Mouse (Mus musculus): ENCODE results near the gene Rae1.
A peak's percentile ranks its signal among the peaks of the same experiment; 100 is the strongest.

The Rae1 gene

GRCm38 (mm10) chr2:173049231-173049630, 49.3 kb downstream of the Rae1 start:
- no peak for DNase-seq (ENCODE audit: low spot score in 2 of 2)

GRCm38 (mm10) chr2:173049817-173050216, 49.9 kb downstream of the Rae1 start:
- DNase-seq (ENCODE audit: low spot score in 2 of 2), result no peak

GRCm38 (mm10) chr2:173050604-173051382, 50.9 kb downstream of the Rae1 start:
- no peak for DNase-seq (ENCODE audit: low spot score in 2 of 2)

GRCm38 (mm10) chr2:173052881-173053280, 53.0 kb downstream of the Rae1 start:
- no peak for DNase-seq (ENCODE audit: low spot score in 2 of 2)

- DNase-seq (ENCODE audit: low spot score in 2 of 2), result no peak
Measured at GRCm38 (mm10) chr2:173053846-173054245, 53.9 kb downstream of the Rae1 start.

GRCm38 (mm10) chr2:173056303-173056881, 56.5 kb downstream of the Rae1 start:
- no peak for DNase-seq (ENCODE audit: low spot score in 2 of 2)

- DNase-seq (ENCODE audit: low spot score in 2 of 2), result no peak
Measured at GRCm38 (mm10) chr2:173056882-173057315, 57.0 kb downstream of the Rae1 start.

GRCm38 (mm10) chr2:173057623-173058022, 57.7 kb downstream of the Rae1 start:
- DNase-seq (ENCODE audit: low spot score in 2 of 2), result no peak

GRCm38 (mm10) chr2:173058263-173058662, 58.3 kb downstream of the Rae1 start:
- no peak for DNase-seq (ENCODE audit: low spot score in 2 of 2)

- no peak for DNase-seq (ENCODE audit: low spot score in 2 of 2)
Measured at GRCm38 (mm10) chr2:173060450-173060849, 60.5 kb downstream of the Rae1 start.

- DNase-seq (ENCODE audit: low spot score in 2 of 2), result peak in 1 of 2 experiments; percentile 36
Measured at GRCm38 (mm10) chr2:173061443-173062351, 61.8 kb downstream of the Rae1 start.

- DNase-seq (ENCODE audit: low spot score in 2 of 2), result no peak
Measured at GRCm38 (mm10) chr2:173063219-173063618, 63.3 kb downstream of the Rae1 start.

- no peak for DNase-seq (ENCODE audit: low spot score in 2 of 2)
Measured at GRCm38 (mm10) chr2:173064864-173065263, 64.9 kb downstream of the Rae1 start.
